Mouse (Mus musculus): ENCODE measurements at regions not wholly inside any gene's neighbourhood (a gene's known extent, or its start where the extent isn't known, plus 50 kb on each side); places are given as distances from the start of the nearest gene placed in this dataset.

DNA sequence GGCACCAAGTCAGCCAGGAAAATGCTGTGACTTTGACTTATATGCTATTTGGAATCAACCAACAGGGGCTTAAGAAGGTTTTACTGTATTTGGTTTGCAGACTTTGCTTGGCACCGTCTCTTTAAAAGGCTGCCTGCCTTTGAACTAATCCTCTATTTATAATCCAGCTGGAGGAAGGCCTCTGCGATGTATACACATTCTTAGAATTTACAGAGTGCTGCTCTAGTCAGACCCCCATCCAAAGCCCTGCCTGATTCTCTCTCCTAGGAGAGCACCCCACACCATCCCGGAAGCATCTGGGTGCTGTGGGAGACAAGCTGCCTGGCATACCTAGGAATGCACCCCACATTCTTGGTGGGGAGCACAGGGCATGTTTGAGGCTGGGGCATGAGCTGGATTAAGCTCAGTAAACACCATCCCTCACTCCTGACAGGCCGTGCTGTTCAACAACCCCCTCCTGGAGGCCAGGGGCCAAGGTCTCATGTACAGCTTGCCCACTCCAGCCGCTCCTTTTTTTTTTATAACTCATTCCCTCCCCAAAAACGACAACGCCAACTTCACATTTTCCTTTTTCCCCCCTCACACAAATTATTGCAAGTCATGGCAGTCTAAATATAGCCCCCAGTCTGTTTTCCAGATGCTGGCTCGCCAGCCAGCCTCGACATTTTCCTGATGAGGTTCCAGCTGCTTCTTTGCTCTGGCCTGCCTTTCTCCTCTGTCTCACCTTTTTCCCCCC, 126.4 kb downstream of the Zfp36l1 start:
- no peak for TF ChIP-seq GATA4 (IDR thresholded peaks at IDR 0.05; ENCODE audit: insufficient replicate concordance, low read length)

DNA sequence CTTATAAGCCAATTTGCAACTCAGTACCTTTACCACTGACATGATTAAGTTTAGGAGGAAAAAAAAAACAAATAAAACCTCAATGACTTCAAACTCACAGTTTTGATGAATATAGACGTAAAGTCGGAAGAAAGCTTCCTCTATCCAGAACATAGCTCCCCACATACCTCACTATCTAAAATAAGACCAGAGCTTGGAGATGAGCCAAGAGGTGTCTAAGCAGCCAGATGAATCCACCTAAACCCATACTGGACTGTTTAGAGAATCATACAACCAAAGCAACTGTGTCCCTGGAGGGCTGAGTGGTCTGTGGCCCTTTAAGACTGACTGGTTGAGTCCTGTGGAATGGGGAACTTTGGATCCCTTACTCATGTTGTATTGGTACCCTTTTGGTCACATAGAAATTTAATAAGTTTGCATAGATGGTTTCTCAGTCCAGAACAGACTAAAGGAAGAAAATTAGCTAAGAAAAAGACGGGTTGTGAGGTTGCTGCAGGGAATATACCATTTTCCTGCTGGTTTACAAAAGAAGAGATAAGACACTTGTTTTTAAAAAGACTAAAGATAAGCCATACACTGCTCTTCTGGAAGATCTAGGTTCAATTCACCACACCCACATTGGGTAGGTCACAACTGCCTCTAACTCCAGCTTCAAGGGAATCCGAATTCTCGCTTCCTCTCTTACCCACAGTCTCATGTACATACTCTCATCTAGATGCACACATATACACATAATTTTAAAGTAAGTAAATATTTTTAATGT, 127.6 kb downstream of the Zfp36l1 start:
- no peak for TF ChIP-seq GATA4 (IDR thresholded peaks at IDR 0.05; ENCODE audit: insufficient replicate concordance, low read length)

DNA sequence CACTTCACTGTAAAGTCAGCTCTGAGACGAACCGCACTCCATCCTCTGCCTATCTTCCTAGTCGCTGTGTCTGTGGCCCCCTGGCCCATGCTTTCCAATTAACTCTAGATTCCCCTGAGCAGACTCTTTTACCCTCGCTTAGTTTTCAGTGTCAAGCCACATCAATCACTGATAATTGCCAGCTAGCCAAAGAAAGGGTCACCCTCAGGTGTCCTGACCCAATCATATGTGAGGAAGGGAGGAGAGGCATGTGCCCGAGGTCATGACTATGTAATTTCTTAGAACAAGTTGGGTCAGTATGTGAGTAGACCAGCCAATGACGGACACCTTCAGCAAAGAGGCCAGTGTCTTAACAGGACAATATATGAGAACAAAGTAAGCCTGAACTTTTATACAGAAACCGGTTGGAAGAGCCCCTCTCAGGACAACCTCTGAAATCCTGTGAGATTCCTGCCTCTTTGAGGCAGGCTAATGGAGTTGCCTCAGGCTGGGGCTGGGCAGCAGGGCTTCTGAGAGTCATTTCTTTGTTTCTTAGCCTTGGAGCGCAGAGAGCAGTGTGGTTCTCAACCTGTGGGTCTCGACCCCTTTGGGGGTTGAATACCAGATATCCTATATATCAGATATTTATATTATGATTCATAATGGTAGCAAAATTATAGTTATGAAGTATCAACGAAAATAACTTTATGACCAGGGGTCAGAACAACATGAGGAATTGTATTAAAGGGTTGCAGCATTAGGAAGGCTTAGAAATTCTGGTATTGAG, 128.6 kb downstream of the Zfp36l1 start:
- TF ChIP-seq GATA4 (IDR thresholded peaks at IDR 0.05; ENCODE audit: insufficient replicate concordance, low read length), result no peak

DNA sequence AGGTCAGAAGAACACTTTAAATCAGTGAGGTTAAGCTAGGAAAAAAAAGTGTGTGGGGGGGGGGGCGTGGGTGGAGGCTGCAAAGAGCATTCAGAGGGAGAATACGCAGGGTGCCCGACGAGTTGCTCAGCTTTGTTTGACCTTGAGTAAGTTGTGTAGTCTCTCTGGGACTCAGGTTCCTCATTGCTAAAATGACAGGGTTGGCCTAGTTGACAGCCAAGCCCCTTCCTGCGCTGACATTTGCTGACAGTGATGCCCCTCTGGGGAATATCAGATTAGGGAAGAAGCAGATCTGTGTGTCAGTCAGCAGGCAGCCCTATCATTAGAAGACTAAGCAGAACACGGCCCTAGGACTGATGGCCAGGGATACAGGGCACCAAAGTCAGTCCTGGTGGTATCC, 129.6 kb downstream of the Zfp36l1 start:
- no peak for TF ChIP-seq GATA4 (IDR thresholded peaks at IDR 0.05; ENCODE audit: insufficient replicate concordance, low read length)

DNA sequence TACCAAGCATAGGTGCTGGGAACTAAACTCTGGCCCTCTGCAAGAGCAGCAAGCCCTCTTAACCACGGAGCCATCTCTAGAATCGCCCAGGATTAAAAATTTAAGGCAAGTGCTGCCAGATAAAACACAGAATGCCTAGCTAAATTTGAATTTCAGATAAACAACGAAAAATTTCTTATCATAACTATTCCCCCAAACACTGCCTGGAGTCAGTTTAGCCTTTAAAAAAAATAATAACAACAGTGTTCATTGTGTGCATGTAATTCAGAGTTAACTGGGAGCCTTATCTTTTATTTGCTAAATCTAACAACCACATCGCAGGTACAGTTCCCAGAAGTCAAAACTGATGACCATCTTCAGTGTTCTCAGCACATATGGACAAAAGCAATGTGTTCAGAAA, 132.1 kb downstream of the Zfp36l1 start:
- TF ChIP-seq GATA4 (IDR thresholded peaks at IDR 0.05; ENCODE audit: insufficient replicate concordance, low read length), result no peak

DNA sequence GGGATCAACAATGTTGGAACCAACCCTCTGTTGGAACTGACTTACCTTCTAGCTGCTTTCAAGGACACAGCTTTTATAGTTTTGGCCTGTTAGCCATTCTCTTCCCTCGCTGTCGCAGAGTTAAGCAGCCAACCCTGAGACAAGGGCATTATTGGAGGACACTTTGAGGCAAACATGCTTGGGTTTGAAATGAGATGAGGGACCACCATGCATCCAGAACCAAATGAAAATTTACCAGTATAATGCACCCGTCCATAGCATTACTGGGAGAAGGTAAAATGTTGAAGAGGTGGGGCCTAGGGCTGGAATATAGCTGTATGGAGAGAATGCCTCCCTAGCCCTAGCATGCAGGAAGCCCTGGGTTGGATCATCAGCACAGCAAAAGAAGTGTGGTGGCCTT, 135.7 kb downstream of the Zfp36l1 start:
- TF ChIP-seq GATA4 (IDR thresholded peaks at IDR 0.05; ENCODE audit: insufficient replicate concordance, low read length), result no peak

DNA sequence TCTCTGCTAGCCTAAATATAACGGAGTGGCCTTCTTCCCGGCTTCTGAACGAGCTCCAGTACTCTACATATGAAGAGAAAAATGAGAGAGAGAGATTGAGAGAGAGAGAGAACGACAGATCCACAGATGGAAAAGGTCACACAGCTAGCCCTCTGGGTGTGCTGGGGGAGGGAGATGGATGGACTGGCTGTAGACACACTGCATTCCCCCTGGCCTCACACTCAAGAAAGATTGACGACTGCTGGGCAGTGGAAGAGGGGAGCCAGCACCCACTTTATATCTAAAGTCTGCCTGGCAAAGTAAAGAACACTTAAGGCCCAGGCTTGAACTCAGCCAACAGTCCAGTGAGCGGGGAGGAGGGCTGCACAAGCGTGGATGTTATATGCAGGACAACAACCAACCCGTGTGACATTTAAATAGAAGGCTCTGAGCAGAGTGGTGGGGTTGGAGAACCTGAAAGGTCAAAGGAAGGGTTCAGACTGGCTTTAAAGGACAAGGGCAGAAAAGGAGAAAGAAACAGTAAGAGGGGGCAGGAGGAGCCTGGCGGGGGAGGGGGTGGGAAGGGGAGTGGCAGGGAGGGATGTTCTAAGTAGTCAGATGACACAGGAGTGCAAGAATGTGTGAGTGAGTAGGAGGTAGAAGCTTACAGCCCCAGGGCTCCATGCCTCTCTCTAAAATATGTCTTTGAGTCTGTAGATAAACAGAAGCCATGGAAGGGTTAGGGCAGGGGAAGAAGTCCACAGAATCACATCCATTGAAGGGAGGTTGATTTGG, 137.2 kb downstream of the Zfp36l1 start:
- TF ChIP-seq GATA4 (IDR thresholded peaks at IDR 0.05; ENCODE audit: insufficient replicate concordance, low read length), result no peak

DNA sequence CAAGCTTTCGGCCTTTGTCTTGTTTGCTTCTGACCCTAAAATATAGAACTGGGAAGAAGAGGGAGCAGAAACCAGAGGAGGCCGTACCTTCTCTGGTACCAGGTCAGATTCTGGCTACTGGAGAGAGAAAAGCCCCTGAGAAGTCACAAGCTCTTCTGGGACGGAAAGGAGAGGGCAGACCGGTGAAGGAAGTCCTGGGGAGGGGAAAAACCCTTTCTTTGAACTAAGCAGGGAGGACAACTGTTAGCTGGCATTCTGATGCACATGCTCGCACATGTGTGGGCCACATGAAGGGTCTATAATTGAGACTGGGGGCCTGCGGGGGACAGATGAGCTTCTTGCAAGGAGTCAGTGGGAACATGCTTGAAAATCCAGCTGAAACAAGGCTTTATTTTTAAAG, 137.8 kb downstream of the Zfp36l1 start:
- TF ChIP-seq GATA4 (IDR thresholded peaks at IDR 0.05; ENCODE audit: insufficient replicate concordance, low read length), result no peak

DNA sequence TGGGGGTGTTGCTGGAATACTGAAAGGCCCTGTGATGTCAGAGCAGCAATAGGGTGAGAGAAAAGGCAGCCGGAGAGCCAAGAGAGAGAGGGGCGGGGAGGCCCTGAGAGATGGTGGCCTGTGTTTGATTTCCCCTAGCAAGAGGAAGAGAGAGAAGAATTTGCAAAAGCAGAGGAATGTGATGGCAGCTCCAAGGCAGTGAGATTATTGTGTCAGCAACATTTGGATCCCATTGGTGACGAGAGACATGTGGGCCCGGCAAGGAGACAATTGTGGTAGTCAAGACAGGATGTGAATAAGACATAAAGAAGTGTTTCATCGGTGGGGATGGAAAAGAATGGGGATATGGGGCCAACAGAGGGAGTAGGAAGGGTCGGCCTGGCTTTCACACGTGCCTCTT, 138.3 kb downstream of the Zfp36l1 start:
- no peak for TF ChIP-seq GATA4 (IDR thresholded peaks at IDR 0.05; ENCODE audit: insufficient replicate concordance, low read length)

DNA sequence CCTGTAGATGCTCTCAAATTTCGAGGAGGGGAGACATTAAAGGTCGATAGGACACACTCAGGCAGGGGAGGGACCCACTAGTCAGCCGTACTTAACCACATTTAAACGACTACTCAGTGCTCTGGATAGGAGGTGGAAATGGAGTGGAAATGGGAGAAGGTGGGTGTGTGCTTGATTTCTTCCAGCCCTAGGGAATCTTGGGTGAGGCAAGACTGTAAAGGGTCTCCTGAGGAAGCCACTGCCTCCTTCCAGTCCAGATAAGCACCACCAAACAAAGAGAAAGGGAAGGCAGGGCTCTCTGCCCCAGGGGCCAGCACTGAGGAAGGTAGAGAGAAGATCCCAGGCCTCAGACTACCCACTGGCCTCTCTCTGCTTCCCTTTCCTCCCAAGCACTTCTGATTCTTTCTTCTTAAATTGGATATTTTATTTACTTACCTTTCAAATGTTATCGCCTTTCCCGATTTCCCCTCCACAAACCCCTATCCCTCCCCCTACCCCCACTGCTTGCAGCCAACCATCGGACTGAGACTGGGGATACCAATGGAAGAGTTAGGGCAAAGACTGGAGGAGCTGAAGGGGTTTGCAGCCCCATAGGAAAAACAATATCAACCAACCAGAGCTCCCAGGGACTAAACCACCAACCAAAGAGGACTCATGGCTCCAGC, 139.1 kb downstream of the Zfp36l1 start:
- no peak for TF ChIP-seq GATA4 (IDR thresholded peaks at IDR 0.05; ENCODE audit: insufficient replicate concordance, low read length)

DNA sequence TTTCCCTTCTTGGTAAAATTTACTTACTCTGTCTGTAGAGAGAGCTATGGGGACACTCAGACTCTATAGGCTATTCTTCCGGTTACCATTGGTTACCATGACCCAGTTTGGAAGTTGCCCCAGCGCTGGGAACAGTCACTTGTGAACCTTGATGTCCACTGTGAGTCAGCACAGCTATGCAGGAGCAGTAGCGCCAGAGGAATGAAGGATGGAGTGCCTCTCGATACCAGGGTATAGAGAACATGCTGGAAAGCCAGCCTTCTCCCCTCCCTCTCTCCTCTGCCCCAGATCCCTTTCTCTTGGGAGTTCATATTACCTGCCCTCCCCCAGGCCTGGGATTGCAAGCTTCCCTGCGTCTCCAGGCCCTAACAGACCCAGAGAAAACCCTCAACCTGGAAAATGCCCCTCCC, 141.8 kb downstream of the Zfp36l1 start:
- TF ChIP-seq GATA4 (IDR thresholded peaks at IDR 0.05; ENCODE audit: insufficient replicate concordance, low read length), result no peak

DNA sequence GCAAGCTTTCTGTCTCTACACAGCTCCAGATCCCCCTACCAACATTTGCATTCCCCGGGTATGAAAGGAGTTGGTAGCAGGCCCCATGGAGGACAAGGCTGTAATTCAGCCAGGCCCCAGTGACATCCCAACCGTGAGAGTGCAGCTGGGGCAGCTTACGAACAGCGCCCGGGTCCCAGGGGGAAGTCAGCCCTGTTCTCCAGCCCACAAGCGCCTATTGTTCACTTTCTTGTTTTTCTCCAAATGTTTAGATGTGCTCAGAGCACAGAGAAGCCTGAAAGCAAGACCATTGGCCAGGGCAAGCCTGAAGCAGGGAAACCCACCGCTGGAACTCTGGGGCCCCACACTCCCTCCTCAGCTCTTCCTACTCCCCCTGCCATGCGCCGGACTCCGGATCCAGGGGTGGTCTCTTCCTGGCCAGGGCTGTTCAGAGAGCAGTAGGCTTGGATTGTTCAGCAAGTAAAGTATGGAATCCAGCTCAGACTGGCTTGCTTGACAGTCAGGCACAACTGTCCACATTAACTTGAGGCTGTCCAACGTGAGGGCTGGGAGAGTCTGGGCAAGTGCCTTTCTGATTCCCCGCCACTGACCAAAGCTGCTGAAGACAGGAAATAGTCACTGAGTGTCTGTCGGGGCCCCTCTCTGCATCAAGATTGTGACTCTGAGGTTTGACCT, 142.4 kb downstream of the Zfp36l1 start:
- TF ChIP-seq GATA4 (IDR thresholded peaks at IDR 0.05; ENCODE audit: insufficient replicate concordance, low read length), result no peak

DNA sequence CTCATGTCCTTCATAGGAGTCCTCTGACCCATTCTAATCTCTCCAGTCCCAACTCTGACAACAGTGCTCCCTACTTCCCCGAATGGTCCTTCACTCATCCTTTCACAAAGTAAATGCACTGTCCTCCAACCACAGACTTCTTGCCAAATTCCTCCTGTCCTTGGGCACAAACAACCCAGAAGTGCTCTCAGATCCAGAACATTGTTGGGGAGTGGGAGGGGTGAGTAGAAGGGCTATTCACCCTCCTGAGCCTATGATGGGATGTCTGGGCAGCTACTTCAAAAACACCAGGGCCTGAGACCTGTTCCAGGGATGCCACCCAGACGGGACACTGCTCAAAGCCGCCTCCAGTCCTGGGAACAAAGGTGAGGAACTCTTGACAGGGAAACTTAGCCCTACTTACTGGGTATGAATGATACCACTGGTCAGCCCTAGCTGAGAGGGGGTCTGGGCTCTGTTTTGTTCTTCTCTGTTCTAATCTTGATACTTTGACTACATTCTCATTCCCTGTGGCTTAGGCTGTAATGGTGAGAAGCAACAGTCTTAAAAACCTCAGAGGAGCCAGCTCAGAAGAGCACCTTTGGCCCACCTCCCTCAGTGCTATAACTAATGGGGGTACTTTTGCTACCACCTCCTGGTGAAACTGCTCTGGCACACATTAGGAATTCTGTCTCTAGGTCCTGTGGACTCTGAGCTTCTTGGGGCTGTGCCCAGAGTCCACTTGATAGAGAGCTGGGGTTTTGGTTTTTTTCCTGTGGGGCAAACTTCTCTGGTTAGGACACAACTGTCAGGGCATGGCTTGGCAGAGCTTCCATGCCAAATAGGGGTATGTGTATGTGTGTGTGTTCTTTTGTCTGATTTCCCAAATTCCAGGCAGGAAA, 143.2 kb downstream of the Zfp36l1 start:
- TF ChIP-seq GATA4 (IDR thresholded peaks at IDR 0.05; ENCODE audit: insufficient replicate concordance, low read length), result no peak

Data from liver, adult (tissue).